Mouse (Mus musculus): ENCODE results near the gene Fam199x. TPM values are rescaled to one million over a fixed set of nuclear protein-coding genes. Genes with fewer than 3 reads are reported as not detected.

The Fam199x gene
- polyA plus RNA-seq, 3 experiments from 2014 or later: 3.0 to 5.2 (median 4.1) TPM

Other genes with a start within 250 kb of the Fam199x start
- 1 to 10 TPM in 2 of 3 experiments, under 1 TPM in 1; 0.57 to 4.9 (median 3.8) TPM for gene Plp1, start 226.9 kb upstream of the Fam199x start, polyA plus RNA-seq (2017; shearing (Covaris generic))
- gene Rab9b, start 180.8 kb upstream of the Fam199x start, polyA plus RNA-seq (2017; shearing (Covaris generic)): not detected
- not detected for gene H2bfm, start 122.3 kb upstream of the Fam199x start, polyA plus RNA-seq (2017; shearing (Covaris generic))
- gene Tmsb15b2, start 74.1 kb upstream of the Fam199x start, polyA plus RNA-seq (2017; shearing (Covaris generic)): 10 to 100 TPM; 45.4 to 72.3 (median 45.6) TPM
- gene Tmsb15l, start 72.7 kb upstream of the Fam199x start, polyA plus RNA-seq (2017; shearing (Covaris generic)): 10 to 100 TPM in 1 of 3 experiments, 1 to 10 TPM in 2; 1.1 to 16.5 (median 2.6) TPM
- gene Tmsb15b1, start 72.7 kb upstream of the Fam199x start, polyA plus RNA-seq (2017; shearing (Covaris generic)): 10 to 100 TPM; 22.3 to 36.5 (median 26.2) TPM
- gene Zcchc18, start 56.4 kb upstream of the Fam199x start, polyA plus RNA-seq (2017; shearing (Covaris generic)): 10 to 100 TPM; 51.8 to 54.5 (median 53.6) TPM
- 10 to 100 TPM in 1 of 3 experiments, 1 to 10 TPM in 2; 5.3 to 12.8 (median 6.4) TPM for gene Slc25a53, start 11.3 kb upstream of the Fam199x start, polyA plus RNA-seq (2017; shearing (Covaris generic))
- gene Esx1, start 72.5 kb downstream of the Fam199x start, polyA plus RNA-seq (2017; shearing (Covaris generic)): not detected

All from inflammation-experienced regulatory T-cells, adult 6 months (primary cell).